Mouse (Mus musculus): ENCODE measurements around the gene Rec8. TPM values are rescaled to one million over a fixed set of nuclear protein-coding genes. Genes with fewer than 3 reads are reported as not detected.

Rec8 gene
- polyA plus RNA-seq, 1 experiment from 2014 or later: 4.2 TPM

GRCm38 (mm10) chr14:55586149-55586548, 31.7 kb upstream of the Rec8 start:
- Histone ChIP-seq H3K4me3 (ENCODE audit: low read depth, low read length) (no peak overlapping the region), H3K9ac (replicated peaks; ENCODE audit: low read length) (no peak overlapping the region), H3K4me1 (ENCODE audit: control insufficient read depth, insufficient read depth, low read length) (no peaks in the 10 kb centered on the region; the same call in 1 of the 2 replicates), H3K36me3 (replicated peaks; ENCODE audit: control insufficient read depth, insufficient read depth, low read depth, low read length) (no peaks in the 10 kb centered on the region; the same call in 1 of the 2 replicates), H3K4me2 (ENCODE audit: low read depth, low read length) (no peak overlapping the region), H3K9me3 (replicated peaks; ENCODE audit: control insufficient read depth, low read length) (no peaks in the 10 kb centered on the region), H3K27me3 (ENCODE audit: control insufficient read depth, insufficient read depth, low read length) (no peaks in the 10 kb centered on the region), H3K27ac (replicated peaks; ENCODE audit: low read depth, low read length) (no peak overlapping the region)
- DNase-seq (ENCODE audit: low spot score) (no peak), ATAC-seq (replicated peaks; ENCODE audit: insufficient number of reproducible peaks, low FRiP score, low TSS enrichment, low read depth) (no peak)
- WGBS: 89% methylated on average over 2 of the region's 2 CpGs

- H3K27ac ChIP-seq (replicated peaks; ENCODE audit: low read depth, low read length): no peak overlapping the region
- DNase-seq (ENCODE audit: low spot score) (no peak), ATAC-seq (replicated peaks; ENCODE audit: insufficient number of reproducible peaks, low FRiP score, low TSS enrichment, low read depth) (no peak)
Observed at GRCm38 (mm10) chr14:55589271-55589670, 28.6 kb upstream of the Rec8 start.

GRCm38 (mm10) chr14:55589771-55590448, 27.9 kb upstream of the Rec8 start:
- no peak for ATAC-seq (replicated peaks; ENCODE audit: insufficient number of reproducible peaks, low FRiP score, low TSS enrichment, low read depth)
- Histone ChIP-seq H3K9me3 (replicated peaks; ENCODE audit: control insufficient read depth, low read length) (no peaks in the 10 kb centered on the region), H3K4me2 (ENCODE audit: low read depth, low read length) (peak overlapping the region; percentile 91), H3K4me1 (ENCODE audit: control insufficient read depth, insufficient read depth, low read length) (0 out of 2 replicates have a peak, but pooled peaks cover 2% of the 10 kb centered on the region), H3K4me3 (ENCODE audit: low read depth, low read length) (peak overlapping the region; percentile 91), H3K27me3 (ENCODE audit: control insufficient read depth, insufficient read depth, low read length) (no peaks in the 10 kb centered on the region), H3K36me3 (replicated peaks; ENCODE audit: control insufficient read depth, insufficient read depth, low read depth, low read length) (no peaks in the 10 kb centered on the region; the same call in 1 of the 2 replicates), H3K9ac (replicated peaks; ENCODE audit: low read length) (peak overlapping the region; percentile 53), H3K27ac (replicated peaks; ENCODE audit: low read depth, low read length) (no peak overlapping the region)
- 87% methylated on average over 11 of the region's 11 CpGs for WGBS
- DNase-seq (ENCODE audit: low spot score): no peak

More at GRCm38 (mm10) chr14:55589271-55589670, 28.6 kb upstream of the Rec8 start:
- H3K4me1 ChIP-seq (ENCODE audit: control insufficient read depth, insufficient read depth, low read length): peaks cover 2% of the 10 kb centered on the region; the same call in 1 of the 2 replicates
- no peak overlapping the region for H3K4me3 ChIP-seq (ENCODE audit: low read depth, low read length)
- 91% methylated on average over 5 of the region's 5 CpGs for WGBS
- H3K27me3 ChIP-seq (ENCODE audit: control insufficient read depth, insufficient read depth, low read length): no peaks in the 10 kb centered on the region
- no peak overlapping the region for H3K9ac ChIP-seq (replicated peaks; ENCODE audit: low read length)
- no peaks in the 10 kb centered on the region for H3K9me3 ChIP-seq (replicated peaks; ENCODE audit: control insufficient read depth, low read length)
- no peak overlapping the region for H3K4me2 ChIP-seq (ENCODE audit: low read depth, low read length)
- H3K36me3 ChIP-seq (replicated peaks; ENCODE audit: control insufficient read depth, insufficient read depth, low read depth, low read length): no peaks in the 10 kb centered on the region; the same call in 1 of the 2 replicates

DNA sequence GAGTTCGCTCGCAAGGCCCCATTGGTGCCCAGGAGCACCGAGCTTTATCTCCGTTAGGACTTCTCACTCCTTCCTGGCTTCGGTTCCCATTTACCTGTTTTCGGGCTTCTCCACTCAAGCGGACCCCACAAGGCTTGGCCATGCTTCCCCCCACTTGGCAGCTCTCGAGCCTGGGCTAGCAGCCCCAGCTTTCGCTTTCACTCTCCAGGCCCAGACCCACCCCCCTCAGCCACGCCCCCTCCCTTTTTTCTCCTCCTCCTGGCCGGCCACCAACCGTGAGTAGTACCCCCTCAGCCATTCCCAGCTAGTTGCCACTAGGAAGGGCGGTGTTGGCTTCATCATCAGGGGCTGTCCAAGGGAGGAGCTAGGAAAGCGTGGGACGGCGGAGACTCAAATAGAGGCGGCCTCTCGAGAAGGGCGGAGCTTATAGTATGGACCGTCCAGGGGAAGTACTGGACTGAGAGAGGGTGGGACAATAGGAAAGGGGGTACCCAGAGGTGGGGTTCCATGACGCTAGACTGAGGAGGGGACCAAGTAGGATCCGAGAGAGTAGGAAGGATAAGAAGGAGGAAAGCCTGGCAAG, 27.0 kb upstream of the Rec8 start, which contains the start of gene Psme2:
Gene Psme2 (minus strand): TSS at position 366 of the 583 bp plus-strand sequence.
- Histone ChIP-seq H3K9me3 (replicated peaks; ENCODE audit: control insufficient read depth, low read length) (no peaks in the 10 kb centered on the region), H3K27me3 (ENCODE audit: control insufficient read depth, insufficient read depth, low read length) (no peaks in the 10 kb centered on the region), H3K36me3 (replicated peaks; ENCODE audit: control insufficient read depth, insufficient read depth, low read depth, low read length) (peaks cover 4% of the 10 kb centered on the region; the same call in 1 of the 2 replicates), H3K4me3 (ENCODE audit: low read depth, low read length) (peak within 1 kb of the TSS; percentile 91), H3K27ac (replicated peaks; ENCODE audit: low read depth, low read length) (peak within 1 kb of the TSS; percentile 89), H3K4me2 (ENCODE audit: low read depth, low read length) (peak within 1 kb of the TSS; percentile 91), H3K9ac (replicated peaks; ENCODE audit: low read length) (peak within 1 kb of the TSS; percentile 86), H3K4me1 (ENCODE audit: control insufficient read depth, insufficient read depth, low read length) (0 out of 2 replicates have a peak, but pooled peaks cover 2% of the 10 kb centered on the region)
- ATAC-seq (replicated peaks; ENCODE audit: insufficient number of reproducible peaks, low FRiP score, low TSS enrichment, low read depth) (peak; percentile 94), DNase-seq (ENCODE audit: low spot score) (peak; percentile 96)
- WGBS: 2% methylated on average over 22 of the region's 22 CpGs

- H3K27me3 ChIP-seq (ENCODE audit: control insufficient read depth, insufficient read depth, low read length): no peaks in the 10 kb centered on the region
- H3K9ac ChIP-seq (replicated peaks; ENCODE audit: low read length): peak within 1 kb of the TSS; percentile 86
- DNase-seq (ENCODE audit: low spot score) (peak; percentile 94), ATAC-seq (replicated peaks; ENCODE audit: insufficient number of reproducible peaks, low FRiP score, low TSS enrichment, low read depth) (peak; percentile 88)
- H3K36me3 ChIP-seq (replicated peaks; ENCODE audit: control insufficient read depth, insufficient read depth, low read depth, low read length): peaks cover 7% of the 10 kb centered on the region; the same call in 1 of the 2 replicates
- H3K4me1 ChIP-seq (ENCODE audit: control insufficient read depth, insufficient read depth, low read length): 0 out of 2 replicates have a peak, but pooled peaks cover 2% of the 10 kb centered on the region
- no peaks in the 10 kb centered on the region for H3K9me3 ChIP-seq (replicated peaks; ENCODE audit: control insufficient read depth, low read length)
- H3K4me3 ChIP-seq (ENCODE audit: low read depth, low read length): peak within 1 kb of the TSS; percentile 91
- H3K4me2 ChIP-seq (ENCODE audit: low read depth, low read length): peak within 1 kb of the TSS; percentile 91
- under 1% methylated on average over 33 of the region's 33 CpGs for WGBS
- H3K27ac ChIP-seq (replicated peaks; ENCODE audit: low read depth, low read length): peak within 1 kb of the TSS; percentile 89
Observed at GRCm38 (mm10) chr14:55591331-55591891, 26.4 kb upstream of the Rec8 start, which contains the start of gene Rnf31. Rnf31 (plus strand) TSS chr14:55591708.

- Histone ChIP-seq H3K27me3 (ENCODE audit: control insufficient read depth, insufficient read depth, low read length) (no peaks in the 10 kb centered on the region), H3K9me3 (replicated peaks; ENCODE audit: control insufficient read depth, low read length) (no peaks in the 10 kb centered on the region), H3K27ac (replicated peaks; ENCODE audit: low read depth, low read length) (peak overlapping the region; percentile 57; the same call in 1 of the 2 replicates), H3K4me2 (ENCODE audit: low read depth, low read length) (peak overlapping the region; percentile 91), H3K36me3 (replicated peaks; ENCODE audit: control insufficient read depth, insufficient read depth, low read depth, low read length) (peaks cover 7% of the 10 kb centered on the region; the same call in 1 of the 2 replicates), H3K4me3 (ENCODE audit: low read depth, low read length) (peak overlapping the region; percentile 91), H3K4me1 (ENCODE audit: control insufficient read depth, insufficient read depth, low read length) (0 out of 2 replicates have a peak, but pooled peaks cover 2% of the 10 kb centered on the region), H3K9ac (replicated peaks; ENCODE audit: low read length) (peak overlapping the region; percentile 86)
- ATAC-seq (replicated peaks; ENCODE audit: insufficient number of reproducible peaks, low FRiP score, low TSS enrichment, low read depth) (no peak), DNase-seq (ENCODE audit: low spot score) (no peak)
- WGBS: 5% methylated on average over 16 of the region's 16 CpGs
Observed at GRCm38 (mm10) chr14:55592226-55592625, 25.6 kb upstream of the Rec8 start.

DNA sequence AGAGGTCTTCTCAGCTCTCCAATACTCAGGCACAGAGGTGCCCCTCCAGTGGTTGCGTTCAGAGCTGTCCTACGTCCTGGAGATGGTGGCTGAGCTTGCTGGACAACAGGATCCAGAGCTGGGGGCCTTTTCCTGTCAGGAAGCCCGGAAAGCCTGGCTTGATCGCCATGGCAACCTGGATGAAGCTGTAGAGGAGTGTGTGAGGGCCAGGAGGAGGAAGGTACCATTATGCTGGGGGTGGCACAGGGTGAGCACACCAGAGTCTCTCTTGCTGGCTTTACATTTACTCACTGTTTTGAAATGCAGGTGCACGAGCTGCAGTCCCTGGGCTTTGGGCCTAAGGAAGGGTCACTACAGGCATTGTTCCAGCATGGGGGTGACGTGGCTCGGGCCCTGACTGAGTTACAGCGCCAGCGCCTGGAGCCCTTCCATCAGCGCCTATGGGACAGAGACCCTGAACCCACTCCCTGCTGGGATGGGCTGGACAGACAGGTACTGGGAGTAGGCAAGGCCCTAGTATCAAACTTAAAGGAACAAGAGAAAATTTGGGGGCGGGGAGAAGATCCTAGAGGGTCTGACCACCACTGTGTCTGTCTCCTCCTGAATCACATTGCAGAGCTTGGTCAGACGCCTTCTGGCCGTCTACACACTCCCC, 21.7 kb upstream of the Rec8 start:
- 82% methylated on average over 13 of the region's 13 CpGs for WGBS
- Histone ChIP-seq H3K4me1 (ENCODE audit: control insufficient read depth, insufficient read depth, low read length) (0 out of 2 replicates have a peak, but pooled peaks cover 2% of the 10 kb centered on the region), H3K4me2 (ENCODE audit: low read depth, low read length) (no peak overlapping the region), H3K9me3 (replicated peaks; ENCODE audit: control insufficient read depth, low read length) (no peaks in the 10 kb centered on the region), H3K4me3 (ENCODE audit: low read depth, low read length) (no peak overlapping the region), H3K9ac (replicated peaks; ENCODE audit: low read length) (no peak overlapping the region), H3K36me3 (replicated peaks; ENCODE audit: control insufficient read depth, insufficient read depth, low read depth, low read length) (peaks cover 12% of the 10 kb centered on the region), H3K27ac (replicated peaks; ENCODE audit: low read depth, low read length) (no peak overlapping the region), H3K27me3 (ENCODE audit: control insufficient read depth, insufficient read depth, low read length) (no peaks in the 10 kb centered on the region)
- ATAC-seq (replicated peaks; ENCODE audit: insufficient number of reproducible peaks, low FRiP score, low TSS enrichment, low read depth) (no peak), DNase-seq (ENCODE audit: low spot score) (no peak)
